Mouse (Mus musculus) megakaryocyte, embryonic 14.5 days (primary cell): Measurements from ENCODE around the gene Nfib. TPM values are rescaled to one million over a fixed set of nuclear protein-coding genes. Genes with fewer than 3 reads are reported as not detected.

Experiments used
- H3K27me3 ChIP-seq: replicated peaks from 2 replicates; pipeline ENCODE3; 2012; ENCODE audit warnings: inconsistent platforms
- H3K36me3 ChIP-seq: replicated peaks from 2 replicates; pipeline ENCODE3; 2012; ENCODE audit warnings: low read length, inconsistent platforms, mixed read lengths
- H3K4me1 ChIP-seq: 2 replicates; pipeline ENCODE4 v1.6.1; 2012; ENCODE audit warnings: inconsistent platforms
- H3K4me3 ChIP-seq: replicated peaks from 2 replicates; pipeline ENCODE3; 2012; ENCODE audit warnings: moderate library complexity, mild to moderate bottlenecking, inconsistent platforms
- H3K9me3 ChIP-seq: 2 replicates; pipeline ENCODE4 v1.6.1; 2012; ENCODE audit warnings: inconsistent platforms
- FLI1 ChIP-seq: IDR thresholded peaks from 2 replicates; pipeline ENCODE4 v1.6.1; 2012; ENCODE audit warnings: low read length, inconsistent platforms, mixed read lengths
- GATA1 ChIP-seq: IDR thresholded peaks from 3 replicates; pipeline ENCODE4 v1.6.1; 2012; ENCODE audit warnings: mixed read lengths, low read length, inconsistent platforms, borderline replicate concordance
- polyA plus RNA-seq: library from polyadenylated mRNA; stranded (reverse); fragments of >175 nt; gene quantifications from 2 replicates; pipeline ENCODE4 v1.2.3, GENCODE M21; 2012; ENCODE audit warnings: low replicate concordance; ENCODE audit not compliant: insufficient read depth

Nfib gene
- polyA plus RNA-seq, 1 experiment = 0.01 TPM

DNA sequence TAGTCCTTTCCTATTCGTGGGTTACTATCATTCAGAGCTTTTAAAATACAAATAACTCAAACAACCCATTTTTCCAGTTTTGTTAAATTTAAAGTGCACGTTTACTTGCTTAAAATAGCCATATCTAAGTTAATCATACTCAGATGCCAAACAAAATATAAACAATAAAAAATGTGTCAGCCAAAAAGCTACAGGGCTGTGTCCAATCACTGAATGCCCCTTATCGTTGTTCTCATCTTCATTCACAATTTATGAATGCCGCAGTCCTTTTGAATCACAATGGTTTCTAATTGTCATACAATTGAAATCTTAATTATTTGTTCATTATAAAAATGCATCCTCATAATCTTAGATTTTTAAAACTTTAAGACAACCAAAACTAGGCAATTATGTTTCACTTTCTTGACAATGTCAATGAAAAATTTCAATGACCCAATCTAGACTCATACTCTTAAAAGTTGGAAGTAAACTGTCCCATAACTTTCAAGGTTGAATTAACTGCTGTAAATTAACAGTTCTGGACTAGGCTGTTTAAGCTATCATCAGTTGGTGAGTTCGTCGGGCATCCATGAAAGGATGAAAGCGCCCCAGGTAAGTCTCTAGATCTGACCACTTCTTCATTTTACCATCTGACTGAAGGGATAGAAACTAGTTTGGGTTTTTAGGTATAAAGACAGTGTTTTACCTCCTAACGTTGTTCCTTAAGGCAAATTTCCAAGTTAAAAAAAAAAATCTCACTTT lies 202.1 kb downstream of the Nfib start:
- Histone ChIP-seq H3K4me1 (peaks cover 30% of the 10 kb centered on the region), H3K36me3 (no peaks in the 10 kb centered on the region), H3K4me3 (no peak overlapping the region), H3K27me3 (peaks cover 82% of the 10 kb centered on the region), H3K9me3 (no peaks in the 10 kb centered on the region; the same call in 1 of the 2 replicates)
- TF ChIP-seq FLI1 (no peak), GATA1 (no peak)

DNA sequence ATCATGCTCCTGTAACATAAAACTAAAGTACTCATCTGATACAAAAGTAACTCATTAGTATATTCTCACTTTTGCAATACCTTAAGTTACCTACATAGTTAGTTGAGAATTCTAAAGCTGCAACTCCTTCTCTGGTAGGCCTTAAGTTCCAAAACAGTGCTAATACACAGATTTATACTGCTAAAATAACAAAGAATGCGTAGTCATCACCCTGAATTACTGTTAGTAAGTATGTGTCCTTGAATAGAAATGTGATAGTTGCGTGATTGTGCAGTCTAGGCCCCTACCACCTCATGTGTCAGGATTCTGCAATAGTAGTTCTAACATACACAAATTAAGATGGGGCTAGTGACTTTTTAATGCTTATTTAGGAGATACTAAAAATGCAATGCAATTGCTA lies 202.9 kb downstream of the Nfib start:
- Histone ChIP-seq H3K36me3 (no peaks in the 10 kb centered on the region), H3K4me3 (no peak overlapping the region), H3K4me1 (peaks cover 30% of the 10 kb centered on the region), H3K27me3 (peaks cover 78% of the 10 kb centered on the region), H3K9me3 (peaks cover 4% of the 10 kb centered on the region; the same call in 1 of the 2 replicates)
- TF ChIP-seq FLI1 (no peak), GATA1 (no peak)

DNA sequence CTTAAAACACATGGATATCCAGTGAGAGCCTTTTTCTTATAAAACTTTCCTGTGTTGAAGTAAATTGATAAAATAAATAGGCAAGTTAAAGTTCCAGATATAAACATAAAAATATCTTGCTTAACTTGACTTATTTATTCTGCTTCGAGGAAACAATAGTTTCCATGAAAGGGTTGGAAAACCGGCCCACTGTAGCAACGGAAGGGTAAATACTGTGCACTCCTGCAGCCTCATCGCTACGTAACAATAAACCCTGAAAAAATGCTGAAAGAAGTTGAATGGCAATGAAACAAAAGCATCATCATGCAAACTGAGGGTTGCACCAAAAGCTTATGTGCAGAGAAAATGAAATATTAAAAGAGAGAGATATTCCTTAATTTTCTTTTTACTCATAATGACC lies 203.5 kb downstream of the Nfib start:
- Histone ChIP-seq H3K4me3 (no peak overlapping the region), H3K36me3 (no peaks in the 10 kb centered on the region), H3K27me3 (peaks cover 72% of the 10 kb centered on the region), H3K4me1 (peaks cover 29% of the 10 kb centered on the region), H3K9me3 (peaks cover 4% of the 10 kb centered on the region; the same call in 1 of the 2 replicates)
- no peak for TF ChIP-seq GATA1
- TF ChIP-seq FLI1 = no peak

DNA sequence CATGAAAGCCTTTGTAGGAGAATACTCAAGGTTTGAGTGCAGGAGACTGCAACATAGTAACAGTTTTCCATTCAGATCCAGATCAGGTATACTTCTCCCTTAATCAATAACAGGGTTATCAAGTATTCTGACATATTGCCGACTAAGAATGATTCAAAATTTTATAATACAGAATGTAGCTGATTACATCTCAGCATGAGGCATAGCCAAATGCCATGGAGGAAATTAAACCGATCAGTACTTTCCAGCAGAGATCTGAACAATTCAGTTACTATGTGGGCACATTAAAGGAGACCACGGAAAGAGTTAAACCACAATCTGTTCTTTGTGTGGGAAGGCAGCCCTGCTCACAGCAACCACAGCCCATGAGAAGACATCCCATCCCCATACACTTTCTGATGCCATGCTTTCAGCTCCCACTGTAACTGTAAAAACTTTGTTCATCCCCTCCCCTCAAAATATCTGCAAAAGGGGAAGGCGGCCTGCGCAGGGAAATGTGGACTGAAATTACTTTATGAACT lies 204.9 kb downstream of the Nfib start:
- H3K4me1 ChIP-seq = peaks cover 15% of the 10 kb centered on the region
- H3K4me3 ChIP-seq = no peak overlapping the region
- peaks cover 4% of the 10 kb centered on the region; the same call in 1 of the 2 replicates for H3K9me3 ChIP-seq
- peaks cover 58% of the 10 kb centered on the region for H3K27me3 ChIP-seq
- no peaks in the 10 kb centered on the region for H3K36me3 ChIP-seq
- no peak for TF ChIP-seq FLI1
- TF ChIP-seq GATA1 = no peak

DNA sequence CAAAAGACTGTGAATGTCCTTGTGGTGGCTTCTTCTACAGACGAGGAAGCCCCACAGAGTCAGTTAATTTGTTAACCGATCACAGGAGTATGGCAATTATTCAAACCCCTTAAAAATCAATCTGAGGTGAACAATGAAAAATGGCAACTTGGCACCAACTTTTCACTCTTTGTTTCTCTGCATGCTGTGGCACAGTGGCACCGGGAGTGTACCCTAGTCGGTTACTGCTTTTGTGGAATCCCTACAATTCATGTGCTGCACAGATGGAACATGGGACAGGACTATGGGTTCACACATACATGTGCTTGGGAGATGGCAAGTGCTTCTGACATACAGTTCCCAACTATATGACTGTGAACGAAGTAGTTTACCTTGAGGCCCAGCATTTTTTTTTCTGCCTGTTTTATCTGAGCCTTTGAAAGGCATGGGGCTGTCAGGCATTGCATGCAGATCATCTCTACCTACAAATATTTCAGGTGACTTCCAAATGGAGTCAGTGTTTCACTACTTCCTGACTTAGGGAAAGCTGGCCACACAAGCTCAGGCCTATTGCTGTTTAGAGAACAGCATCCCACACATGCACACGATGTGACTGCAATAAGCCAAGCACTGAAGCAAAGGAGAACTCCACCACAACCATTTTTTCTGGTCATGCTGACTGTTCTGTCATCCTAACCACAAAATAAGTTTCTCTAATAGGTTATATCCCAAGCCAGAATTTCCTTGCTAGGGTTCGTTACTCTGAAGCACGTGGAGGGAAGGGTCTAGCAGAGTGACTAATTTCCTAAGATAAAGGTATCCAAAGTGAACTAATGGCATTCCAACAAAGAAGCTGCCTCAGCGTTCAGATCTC lies 205.6 kb downstream of the Nfib start:
- TF ChIP-seq FLI1 (no peak), GATA1 (no peak)
- H3K36me3 ChIP-seq = no peaks in the 10 kb centered on the region
- peaks cover 4% of the 10 kb centered on the region; the same call in 1 of the 2 replicates for H3K9me3 ChIP-seq
- peaks cover 8% of the 10 kb centered on the region for H3K4me1 ChIP-seq
- peaks cover 51% of the 10 kb centered on the region for H3K27me3 ChIP-seq
- H3K4me3 ChIP-seq = no peak overlapping the region

DNA sequence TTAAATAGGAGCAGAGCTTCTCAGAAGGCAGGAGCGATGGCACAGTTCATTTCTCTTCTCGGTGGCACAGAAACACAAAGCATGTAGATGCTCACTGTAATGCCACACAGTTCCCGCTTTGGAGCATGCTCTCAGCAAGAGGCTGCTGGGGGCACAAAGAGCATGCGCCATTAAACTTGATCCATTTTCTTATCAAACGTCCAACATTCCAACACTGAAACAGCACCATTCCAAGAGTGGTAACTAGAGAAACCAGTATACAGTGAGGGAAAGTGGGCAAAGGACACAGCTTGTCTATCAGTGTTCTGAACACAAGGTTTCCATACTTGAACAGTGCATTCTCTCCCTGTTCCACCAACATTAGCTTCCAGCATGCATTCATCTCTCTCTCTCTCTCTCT lies 206.3 kb downstream of the Nfib start:
- Histone ChIP-seq H3K27me3 (peaks cover 44% of the 10 kb centered on the region), H3K9me3 (peaks cover 4% of the 10 kb centered on the region; the same call in 1 of the 2 replicates), H3K4me1 (peaks cover 2% of the 10 kb centered on the region; the same call in 1 of the 2 replicates), H3K4me3 (no peak overlapping the region), H3K36me3 (no peaks in the 10 kb centered on the region)
- TF ChIP-seq GATA1 = no peak
- no peak for TF ChIP-seq FLI1

DNA sequence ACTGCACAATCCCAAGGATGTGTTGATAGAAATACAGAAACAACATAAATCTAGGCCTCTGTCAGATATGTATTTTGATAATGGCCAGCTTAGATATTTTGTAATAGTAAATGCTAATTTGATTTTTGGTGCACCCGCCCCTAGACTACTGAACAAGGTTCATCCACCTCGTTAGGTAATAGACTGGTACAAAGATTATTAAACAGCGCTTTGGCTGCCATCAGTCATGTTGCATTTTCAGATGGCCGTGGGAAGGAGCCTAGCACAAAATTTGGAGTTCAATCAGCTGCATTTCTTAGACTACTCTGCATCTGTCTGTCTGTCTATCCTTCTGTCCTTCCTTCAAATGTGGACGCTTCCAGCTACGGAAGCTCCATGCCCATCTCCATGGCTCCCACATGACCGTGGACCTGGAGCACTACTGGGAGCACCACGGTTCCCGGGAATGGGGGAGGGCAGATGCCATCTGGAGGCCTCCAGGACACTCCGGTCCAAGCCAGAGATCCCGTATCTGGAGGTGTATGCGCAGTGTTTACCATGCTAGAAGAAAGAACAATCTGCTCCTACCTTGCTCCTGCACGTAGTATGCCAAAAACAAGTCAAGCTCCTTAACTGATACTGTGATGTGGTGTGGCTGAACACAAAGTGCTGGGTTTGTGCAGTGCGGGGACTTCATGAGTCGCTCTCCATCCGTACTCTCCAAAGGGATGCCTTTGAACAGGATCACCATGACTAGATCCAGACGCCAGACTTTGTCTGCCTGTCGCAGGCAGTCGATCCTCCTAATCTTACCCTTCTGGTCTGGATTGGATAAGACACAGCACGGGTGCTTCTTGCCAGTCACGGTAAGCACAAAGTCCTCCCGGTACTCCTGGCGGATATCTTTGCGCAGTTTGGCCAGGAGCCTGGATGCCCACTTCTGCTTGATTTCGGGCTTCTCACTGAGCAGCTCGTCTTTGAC lies 207.6 kb downstream of the Nfib start:
- H3K4me1 ChIP-seq = no peaks in the 10 kb centered on the region
- H3K36me3 ChIP-seq = no peaks in the 10 kb centered on the region
- H3K27me3 ChIP-seq = peaks cover 33% of the 10 kb centered on the region
- H3K9me3 ChIP-seq = peaks cover 4% of the 10 kb centered on the region; the same call in 1 of the 2 replicates
- no peak overlapping the region for H3K4me3 ChIP-seq
- TF ChIP-seq GATA1 (no peak), FLI1 (no peak)

DNA sequence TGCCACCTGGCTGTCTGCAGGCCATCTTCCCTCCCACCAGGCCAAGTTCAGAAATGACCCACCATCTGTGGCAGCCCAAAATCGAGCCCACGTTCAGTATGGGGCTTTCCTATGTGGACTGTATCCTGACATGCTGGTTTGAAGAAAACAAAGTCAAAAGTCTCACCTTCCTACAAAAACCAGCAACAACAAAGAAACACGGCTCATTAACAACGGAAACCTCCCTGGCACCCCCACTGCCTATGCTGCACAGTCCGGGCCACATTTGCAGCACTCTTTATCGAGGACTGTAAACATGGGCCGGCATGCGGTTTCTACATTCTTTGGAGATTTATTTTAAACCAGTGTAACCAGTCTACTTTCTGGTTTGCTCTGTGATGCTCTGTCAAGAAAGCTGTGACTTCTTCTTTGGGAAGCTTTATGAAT lies 208.4 kb downstream of the Nfib start:
- TF ChIP-seq FLI1 (no peak), GATA1 (no peak)
- Histone ChIP-seq H3K9me3 (peaks cover 4% of the 10 kb centered on the region; the same call in 1 of the 2 replicates), H3K4me3 (no peak overlapping the region), H3K36me3 (no peaks in the 10 kb centered on the region), H3K27me3 (peaks cover 26% of the 10 kb centered on the region), H3K4me1 (no peaks in the 10 kb centered on the region)

DNA sequence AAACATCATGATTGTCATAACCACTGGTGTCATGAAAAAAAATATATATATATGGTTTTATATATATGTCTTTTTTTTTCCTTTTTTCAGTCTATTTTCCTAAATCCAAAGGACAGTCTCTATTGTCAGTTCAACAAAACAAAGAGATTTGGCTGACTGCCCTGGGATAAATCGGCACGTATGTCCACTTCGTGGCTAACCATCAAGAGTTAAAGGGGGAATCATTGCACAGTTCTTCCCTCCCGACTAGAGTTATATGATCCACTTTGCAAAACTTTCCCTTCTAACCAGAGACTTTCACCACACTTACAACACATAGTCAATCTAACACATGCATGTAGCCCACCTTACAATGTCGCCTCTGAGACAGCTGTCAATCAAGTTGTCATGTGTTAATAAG lies 209.2 kb downstream of the Nfib start:
- Histone ChIP-seq H3K36me3 (no peaks in the 10 kb centered on the region), H3K4me1 (no peaks in the 10 kb centered on the region), H3K4me3 (no peak overlapping the region), H3K9me3 (peaks cover 4% of the 10 kb centered on the region; the same call in 1 of the 2 replicates), H3K27me3 (peaks cover 22% of the 10 kb centered on the region)
- TF ChIP-seq GATA1 (no peak), FLI1 (no peak)
